Mouse (Mus musculus) G1E (cell line): ENCODE measurements at regions not wholly inside any gene's neighbourhood (a gene's known extent, or its start where the extent isn't known, plus 50 kb on each side); places are given as distances from the start of the nearest gene placed in this dataset.

Source experiments
- ATAC-seq: 2 replicates; pipeline ENCODE4 v1.8.0; 2016; ENCODE audit warnings: mild to moderate bottlenecking; ENCODE audit not compliant: insufficient number of reproducible peaks, poor library complexity, low FRiP score, severe bottlenecking; ENCODE audit errors: extremely low read depth
- DNase-seq: peaks from one replicate; pipeline ENCODE4 v3.0.0; 2012; ENCODE audit warnings: low spot score
- H3K27me3 ChIP-seq: 2 replicates; pipeline ENCODE4 v1.6.1; 2012; ENCODE audit warnings: mild to moderate bottlenecking, low read length, inconsistent platforms; ENCODE audit not compliant: insufficient read depth
- H3K36me3 ChIP-seq: replicated peaks from 2 replicates; pipeline ENCODE3; 2012; ENCODE audit warnings: mild to moderate bottlenecking, inconsistent platforms
- H3K4me1 ChIP-seq: 2 replicates; pipeline ENCODE4 v1.6.1; 2012; ENCODE audit warnings: low read depth, low read length, inconsistent platforms, mixed read lengths; ENCODE audit not compliant: insufficient read depth
- H3K4me3 ChIP-seq: 2 replicates; pipeline ENCODE4 v1.5.1; 2012; ENCODE audit warnings: low read depth, mild to moderate bottlenecking, inconsistent platforms, low read length, moderate library complexity, mixed read lengths
- H3K9me3 ChIP-seq: replicated peaks from 2 replicates; pipeline ENCODE4 v1.6.1; 2012; ENCODE audit warnings: inconsistent platforms
- CTCF ChIP-seq: IDR thresholded peaks from 2 replicates; pipeline ENCODE4 v1.5.1; 2012; ENCODE audit warnings: low read depth, low read length, inconsistent platforms, mixed read lengths
- GATA1 ChIP-seq: IDR thresholded peaks from 2 replicates; pipeline ENCODE4 v1.6.1; 2012; ENCODE audit warnings: borderline replicate concordance, low read length, inconsistent platforms, mixed read lengths
- GATA2 ChIP-seq: IDR thresholded peaks from 2 replicates; pipeline ENCODE4 v1.6.1; 2012; ENCODE audit warnings: low read depth, low read length, inconsistent platforms, borderline replicate concordance
- POLR2AphosphoS5 ChIP-seq: IDR thresholded peaks from 2 replicates; pipeline ENCODE4 v1.6.1; 2012; ENCODE audit warnings: low read depth, low read length, inconsistent platforms; ENCODE audit not compliant: insufficient replicate concordance
- TAL1 ChIP-seq: conservative IDR thresholded peaks from 2 replicates; pipeline ENCODE4 v1.6.1; 2012; ENCODE audit warnings: low read depth, low read length, inconsistent platforms, mixed read lengths

- ATAC-seq (no peak), DNase-seq (no peak)
- no peak overlapping the region for H3K4me3 ChIP-seq
- H3K9me3 ChIP-seq: peaks cover 9% of the 10 kb centered on the region
- H3K4me1 ChIP-seq: no peaks in the 10 kb centered on the region
- no peaks in the 10 kb centered on the region for H3K36me3 ChIP-seq
- no peaks in the 10 kb centered on the region for H3K27me3 ChIP-seq
- no peak for TF ChIP-seq GATA1
- no peak for TF ChIP-seq GATA2
- no peak for TF ChIP-seq POLR2AphosphoS5
- TF ChIP-seq CTCF: no peak
- no peak for TF ChIP-seq TAL1
Observed at GRCm38 (mm10) chr6:93140331-93140731, 197.0 kb upstream of the Adamts9 start.

DNA sequence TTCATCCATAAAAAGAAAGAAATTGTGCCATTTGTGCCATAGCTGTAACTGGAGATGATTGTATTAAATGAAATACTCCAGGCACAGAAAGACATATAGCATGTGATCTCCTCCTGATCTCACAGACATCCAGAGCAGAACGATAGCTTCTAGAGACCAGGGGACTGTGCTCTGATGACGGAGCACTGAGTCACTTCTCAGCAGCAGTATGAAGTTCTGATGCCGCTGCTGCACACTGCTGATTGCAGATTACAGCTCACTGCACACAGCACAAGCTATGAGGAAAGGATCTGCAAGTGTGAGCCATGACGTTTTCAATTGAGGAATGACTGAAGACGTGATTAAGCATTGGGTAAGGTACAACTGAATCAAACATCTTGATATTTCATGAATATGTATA is 190.6 kb upstream of the Adamts9 start:
- DNase-seq (no peak), ATAC-seq (no peak)
- Histone ChIP-seq H3K27me3 (no peaks in the 10 kb centered on the region), H3K4me1 (no peaks in the 10 kb centered on the region), H3K4me3 (no peak overlapping the region), H3K9me3 (peaks cover 13% of the 10 kb centered on the region), H3K36me3 (no peaks in the 10 kb centered on the region)
- TF ChIP-seq GATA1 (no peak), GATA2 (no peak), CTCF (no peak), POLR2AphosphoS5 (no peak), TAL1 (no peak)

GRCm38 (mm10) chr6:93130946-93131685 is 187.8 kb upstream of the Adamts9 start:
- no peak for TF ChIP-seq GATA1
- Histone ChIP-seq H3K36me3 (no peaks in the 10 kb centered on the region), H3K4me1 (no peaks in the 10 kb centered on the region), H3K27me3 (no peaks in the 10 kb centered on the region), H3K9me3 (peaks cover 8% of the 10 kb centered on the region), H3K4me3 (no peak overlapping the region)
- DNase-seq (no peak), ATAC-seq (no peak)

GRCm38 (mm10) chr6:93119482-93119881 is 176.2 kb upstream of the Adamts9 start:
- Histone ChIP-seq H3K9me3 (0 out of 2 replicates have a peak, but pooled peaks cover 5% of the 10 kb centered on the region), H3K36me3 (no peaks in the 10 kb centered on the region), H3K4me3 (no peak overlapping the region), H3K4me1 (no peaks in the 10 kb centered on the region), H3K27me3 (no peaks in the 10 kb centered on the region)
- no peak for TF ChIP-seq GATA2
- no peak for TF ChIP-seq CTCF
- TF ChIP-seq TAL1: no peak
- TF ChIP-seq POLR2AphosphoS5: no peak
- TF ChIP-seq GATA1: no peak
- ATAC-seq (no peak), DNase-seq (no peak)

- 0 out of 2 replicates have a peak, but pooled peaks cover 3% of the 10 kb centered on the region for H3K9me3 ChIP-seq
- no peak for ATAC-seq
- H3K36me3 ChIP-seq: no peaks in the 10 kb centered on the region
- TF ChIP-seq CTCF (no peak), GATA2 (no peak)
- no peaks in the 10 kb centered on the region for H3K4me1 ChIP-seq
- no peak for DNase-seq
- no peak overlapping the region for H3K4me3 ChIP-seq
- H3K27me3 ChIP-seq: no peaks in the 10 kb centered on the region
Observed at GRCm38 (mm10) chr6:93113361-93113760, 170.1 kb upstream of the Adamts9 start.

DNA sequence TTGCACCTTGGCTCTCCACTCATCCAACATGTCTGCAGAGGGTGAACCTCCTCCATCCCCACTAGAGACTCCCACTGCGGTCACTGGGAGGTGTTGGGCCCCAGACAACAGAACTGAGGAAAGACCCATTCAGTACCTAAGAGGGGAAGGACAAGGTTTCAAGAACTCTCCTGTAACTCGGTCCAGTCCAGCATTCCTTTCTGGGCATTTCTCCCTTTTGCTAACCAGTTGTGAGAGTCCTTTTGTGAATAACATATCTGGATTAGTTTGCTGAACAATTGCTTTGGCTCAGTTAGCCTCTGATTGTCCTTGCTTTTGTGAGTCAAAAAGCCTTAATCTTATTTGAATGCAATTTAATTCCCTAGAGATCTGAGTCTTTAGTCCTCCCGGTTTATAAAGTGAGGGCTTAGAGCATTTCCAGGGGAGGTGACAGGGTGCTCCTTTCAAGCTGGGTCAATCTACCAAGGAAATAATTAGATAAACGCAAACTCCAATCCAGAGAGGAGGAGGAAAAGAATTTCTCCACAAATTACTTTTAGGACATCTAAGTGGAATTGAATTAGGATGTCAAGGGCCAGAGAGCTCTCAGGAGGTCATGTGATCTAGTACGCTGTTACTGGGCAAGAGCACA is 151.6 kb upstream of the Adamts9 start:
- TF ChIP-seq POLR2AphosphoS5: no peak
- no peak for TF ChIP-seq GATA2
- TF ChIP-seq CTCF: no peak
- TF ChIP-seq TAL1: no peak
- no peak for TF ChIP-seq GATA1

GRCm38 (mm10) chr6:93093770-93094169 is 150.5 kb upstream of the Adamts9 start:
- peaks cover 2% of the 10 kb centered on the region for H3K9me3 ChIP-seq
- TF ChIP-seq GATA2 (no peak), CTCF (no peak), TAL1 (no peak), POLR2AphosphoS5 (no peak), GATA1 (no peak)
- no peak overlapping the region for H3K4me3 ChIP-seq
- ATAC-seq: no peak
- H3K36me3 ChIP-seq: no peaks in the 10 kb centered on the region
- no peaks in the 10 kb centered on the region for H3K4me1 ChIP-seq
- DNase-seq: no peak
- H3K27me3 ChIP-seq: no peaks in the 10 kb centered on the region

More for the DNA sequence above, 151.6 kb upstream of the Adamts9 start:
- H3K4me3 ChIP-seq: no peak overlapping the region
- H3K27me3 ChIP-seq: no peaks in the 10 kb centered on the region
- DNase-seq: no peak
- no peak for ATAC-seq
- H3K36me3 ChIP-seq: no peaks in the 10 kb centered on the region
- H3K9me3 ChIP-seq: peaks cover 2% of the 10 kb centered on the region
- no peaks in the 10 kb centered on the region for H3K4me1 ChIP-seq
